Mouse (Mus musculus): Measurements from ENCODE around the gene Qdpr. TPM values are rescaled to one million over a fixed set of nuclear protein-coding genes. Genes with fewer than 3 reads are reported as not detected.
"Not testable (repeated sequence)": the region's sequence is repeated elsewhere in the genome, so short reads cannot be mapped to it uniquely, and the experiment has no call there.

Gene Qdpr
- total RNA-seq, 2 experiments from 2014 or later: 80.7 to 143 TPM

DNA sequence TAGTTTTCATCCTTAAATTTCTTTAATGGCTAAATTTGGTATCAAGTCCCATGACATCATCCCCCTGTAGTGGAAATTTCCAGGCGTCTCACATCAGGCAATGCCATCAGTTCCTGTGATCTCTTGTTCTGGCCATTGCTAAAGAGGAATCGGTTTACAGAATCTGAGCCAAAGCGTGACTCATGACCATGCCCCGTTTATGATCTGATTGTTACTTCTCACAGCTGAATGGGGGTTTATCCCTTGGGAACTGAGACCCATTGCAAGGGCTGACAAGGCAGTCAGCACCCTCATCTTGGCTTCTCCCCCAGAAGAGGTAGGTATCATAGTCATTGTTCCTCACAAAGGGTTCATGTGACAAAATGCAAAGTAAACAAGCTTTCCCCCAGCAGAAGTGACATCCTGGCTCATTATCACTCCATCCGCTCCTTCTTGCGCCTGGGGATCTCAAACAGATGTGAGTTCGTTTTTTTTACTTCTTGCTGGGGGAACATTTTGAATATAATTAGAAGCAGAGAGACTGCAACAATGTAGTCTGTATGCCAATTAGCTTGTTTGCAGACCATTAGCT is 22.9 kb upstream of the Qdpr start:
- ATAC-seq (replicated peaks; ENCODE audit: low FRiP score, low TSS enrichment, poor library complexity, severe bottlenecking): no peak

DNA sequence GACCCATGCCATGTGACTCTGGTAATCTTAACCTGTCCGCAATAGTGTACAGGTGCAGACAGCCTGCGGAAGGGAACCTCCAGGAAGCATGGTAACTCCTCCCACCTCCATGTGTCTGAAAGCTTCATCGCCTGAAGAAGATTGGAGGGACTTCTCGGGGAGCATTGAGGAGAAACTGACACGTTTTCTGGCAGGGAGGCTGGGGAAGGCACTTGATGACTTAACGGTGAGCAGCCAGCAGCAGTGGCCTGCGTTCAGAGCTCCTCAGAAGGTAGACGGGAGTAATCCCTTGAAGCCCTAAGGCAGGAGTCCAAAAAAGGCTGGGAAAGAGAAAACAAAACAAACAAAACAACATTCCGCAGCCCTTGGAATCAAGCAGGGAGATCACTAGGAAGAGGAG is 4.4 kb upstream of the Qdpr start:
- no peak for ATAC-seq (replicated peaks; ENCODE audit: low FRiP score, low TSS enrichment, poor library complexity, severe bottlenecking)

DNA sequence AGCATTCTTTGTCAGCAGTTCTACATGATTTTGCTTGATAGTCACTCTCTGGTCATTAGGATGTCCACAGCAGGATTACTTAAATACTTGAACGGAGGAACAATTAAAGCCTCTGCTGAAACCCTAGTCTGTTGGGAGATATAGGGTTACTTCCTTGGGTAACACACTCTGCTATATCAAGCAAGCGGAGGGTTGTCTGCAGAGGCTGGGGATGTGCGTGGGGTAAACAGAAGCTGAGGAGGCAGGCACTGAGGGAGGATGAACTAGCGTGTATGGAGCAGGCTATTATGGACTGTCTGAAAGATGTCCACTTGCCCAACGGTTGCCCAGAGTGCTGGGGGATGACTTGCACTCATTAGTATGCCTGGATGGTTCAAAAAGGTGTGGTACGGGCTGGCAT is 3.4 kb upstream of the Qdpr start, which contains the start of gene Clrn2:
Gene Clrn2 (plus strand): TSS at position 301 of the 400 bp plus-strand sequence.
- no peak for ATAC-seq (replicated peaks; ENCODE audit: low FRiP score, low TSS enrichment, poor library complexity, severe bottlenecking)

DNA sequence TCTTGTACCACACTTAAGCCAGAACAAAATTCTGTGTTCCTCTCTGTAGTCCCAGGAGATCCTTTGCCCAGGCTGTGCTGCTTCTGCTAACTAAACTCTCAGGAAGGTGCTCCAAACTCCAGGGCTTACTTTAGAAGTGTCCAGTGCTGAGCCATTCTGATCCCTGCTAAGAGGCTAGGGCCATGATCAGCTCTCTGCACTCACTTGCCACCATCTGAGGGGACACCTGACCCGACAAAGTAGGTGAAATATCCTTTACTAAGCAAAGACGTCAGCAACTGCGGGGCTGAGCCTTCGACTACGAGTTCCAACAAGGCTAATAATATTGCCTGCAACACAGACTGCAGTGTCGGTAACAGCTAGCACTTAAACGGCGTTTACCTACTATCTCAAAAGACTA is 830 bp downstream of the Qdpr start:
- no peak for ATAC-seq (replicated peaks; ENCODE audit: low FRiP score, low TSS enrichment, poor library complexity, severe bottlenecking)

DNA sequence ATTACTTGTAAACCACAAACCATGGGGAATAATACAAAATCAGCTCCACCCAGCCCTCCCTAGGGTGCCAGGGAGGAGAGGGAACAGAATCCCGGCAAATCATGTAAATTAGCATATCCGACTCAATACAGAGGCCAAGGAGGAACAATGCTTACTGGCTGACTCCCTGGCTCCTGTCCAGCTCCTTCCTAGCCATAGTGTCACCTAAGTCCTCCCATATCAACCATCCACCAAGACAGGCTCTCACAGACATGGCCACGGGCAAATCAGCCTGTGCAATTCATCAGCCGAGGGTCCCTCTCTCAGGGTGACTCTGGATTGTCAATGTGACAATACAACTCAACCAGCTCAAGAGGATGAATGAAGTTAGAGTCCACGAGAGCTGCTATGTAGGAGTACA is 1.4 kb downstream of the Qdpr start:
- ATAC-seq (replicated peaks; ENCODE audit: low FRiP score, low TSS enrichment, poor library complexity, severe bottlenecking): no peak

DNA sequence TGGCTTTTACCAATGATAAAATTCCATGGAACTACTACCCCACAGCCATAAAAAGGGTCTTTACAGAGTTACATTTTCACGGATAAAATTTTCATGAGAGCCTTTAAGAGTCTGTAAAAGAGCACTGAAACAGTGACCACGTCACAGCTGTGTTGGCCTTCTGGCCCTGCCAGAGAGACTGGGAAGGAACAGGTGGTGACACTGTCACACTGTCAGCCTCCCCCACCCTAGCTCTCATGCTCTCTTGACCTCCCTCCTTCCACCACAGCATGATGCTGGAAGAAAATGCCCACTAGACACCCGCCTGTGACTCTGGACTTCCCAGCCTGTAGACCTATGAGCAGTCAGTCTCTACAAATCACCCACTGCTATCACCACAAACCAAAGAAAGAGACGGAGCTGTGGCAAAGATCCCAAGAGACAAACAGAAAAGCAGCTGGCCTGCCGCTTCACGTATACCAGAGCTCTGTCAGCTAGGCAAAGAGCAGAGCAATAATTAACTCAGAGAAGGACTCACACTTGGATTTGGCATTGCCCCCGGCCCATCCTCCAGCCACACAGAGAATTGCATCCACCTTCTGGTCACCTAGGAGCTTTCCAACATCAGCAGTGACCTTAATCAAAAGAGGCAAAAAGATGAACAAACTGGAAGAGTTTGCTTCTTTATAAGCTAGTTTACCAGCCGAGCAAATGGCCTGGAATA is 5.8 kb downstream of the Qdpr start:
- no peak for ATAC-seq (replicated peaks; ENCODE audit: low FRiP score, low TSS enrichment, poor library complexity, severe bottlenecking)

DNA sequence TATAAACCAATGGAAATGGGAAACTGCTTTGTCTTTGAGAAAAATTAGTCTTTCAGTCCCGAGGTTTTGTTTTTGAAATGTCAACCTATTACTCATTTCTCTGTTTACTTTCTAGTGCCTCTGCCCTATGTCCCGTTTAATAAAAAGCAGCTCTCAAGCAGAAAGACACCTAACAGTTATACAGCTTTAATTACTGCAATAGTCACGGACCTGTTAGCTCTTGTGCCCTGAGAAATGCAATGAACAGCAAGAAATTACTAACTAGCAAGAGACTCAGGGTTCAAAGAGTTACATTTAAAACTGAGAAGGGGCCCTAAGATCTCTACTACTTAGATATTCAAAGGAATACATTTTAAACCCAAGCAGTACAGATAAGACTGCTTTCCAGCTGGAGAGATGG is 8.3 kb downstream of the Qdpr start:
- no peak for ATAC-seq (replicated peaks; ENCODE audit: low FRiP score, low TSS enrichment, poor library complexity, severe bottlenecking)

DNA sequence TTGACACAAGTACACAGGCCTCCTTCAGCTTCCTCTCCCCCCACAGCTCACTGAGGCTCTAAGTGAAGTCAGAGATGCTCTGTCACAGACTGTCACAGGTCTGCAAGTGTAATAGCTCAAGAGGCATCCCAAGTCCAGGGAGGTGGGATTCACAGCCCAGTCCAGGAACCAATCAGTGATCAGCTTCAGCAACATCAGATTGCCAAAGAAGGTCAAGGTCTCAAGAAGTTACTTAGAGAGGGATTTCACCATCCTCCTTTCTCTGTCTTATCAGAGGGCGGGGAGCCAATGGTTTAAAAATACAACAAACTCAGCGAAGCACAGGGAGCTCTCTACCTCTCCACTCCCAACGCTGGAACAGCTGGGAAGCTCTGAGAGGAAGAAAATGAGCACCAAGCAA is 8.9 kb downstream of the Qdpr start:
- no peak for ATAC-seq (replicated peaks; ENCODE audit: low FRiP score, low TSS enrichment, poor library complexity, severe bottlenecking)

DNA sequence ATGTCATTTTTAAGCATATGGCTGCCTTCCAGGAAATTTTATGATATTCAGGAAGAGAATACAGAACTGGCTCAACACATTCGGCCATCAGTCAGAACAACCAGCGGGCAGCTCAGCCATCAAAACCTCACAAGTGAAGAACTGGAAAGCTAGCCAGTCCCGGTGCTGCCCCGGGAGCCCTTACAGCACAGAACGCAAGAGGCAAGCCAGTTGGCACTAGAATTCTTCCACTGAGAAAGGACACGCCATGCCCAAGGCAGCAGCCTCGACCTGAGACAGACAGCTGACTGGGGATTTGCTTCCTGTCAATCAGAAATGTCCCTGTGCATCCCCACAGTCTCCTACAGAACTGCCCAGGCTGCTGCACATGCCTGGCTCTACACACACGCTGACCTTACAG is 11.7 kb downstream of the Qdpr start:
- no peak for ATAC-seq (replicated peaks; ENCODE audit: low FRiP score, low TSS enrichment, poor library complexity, severe bottlenecking)

DNA sequence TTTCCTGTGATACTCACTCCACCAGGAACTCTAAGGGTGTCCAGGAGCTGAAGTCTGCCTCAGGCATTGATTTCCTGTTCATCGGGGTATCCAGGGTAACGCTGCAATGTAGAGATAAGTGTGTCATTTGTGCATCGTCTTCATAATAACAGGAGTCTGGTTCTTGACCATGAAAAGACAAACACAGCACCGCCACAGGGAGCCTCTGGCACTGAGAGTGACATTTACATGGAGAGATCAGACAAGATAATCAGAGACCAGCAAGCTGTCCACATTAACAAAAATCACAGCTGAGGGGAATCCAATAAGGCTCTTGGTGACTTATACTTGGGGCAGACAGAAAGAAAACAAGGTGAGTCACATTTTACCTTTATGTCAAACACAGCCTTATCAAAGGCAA is 12.2 kb downstream of the Qdpr start:
- ATAC-seq (replicated peaks; ENCODE audit: low FRiP score, low TSS enrichment, poor library complexity, severe bottlenecking): no peak

DNA sequence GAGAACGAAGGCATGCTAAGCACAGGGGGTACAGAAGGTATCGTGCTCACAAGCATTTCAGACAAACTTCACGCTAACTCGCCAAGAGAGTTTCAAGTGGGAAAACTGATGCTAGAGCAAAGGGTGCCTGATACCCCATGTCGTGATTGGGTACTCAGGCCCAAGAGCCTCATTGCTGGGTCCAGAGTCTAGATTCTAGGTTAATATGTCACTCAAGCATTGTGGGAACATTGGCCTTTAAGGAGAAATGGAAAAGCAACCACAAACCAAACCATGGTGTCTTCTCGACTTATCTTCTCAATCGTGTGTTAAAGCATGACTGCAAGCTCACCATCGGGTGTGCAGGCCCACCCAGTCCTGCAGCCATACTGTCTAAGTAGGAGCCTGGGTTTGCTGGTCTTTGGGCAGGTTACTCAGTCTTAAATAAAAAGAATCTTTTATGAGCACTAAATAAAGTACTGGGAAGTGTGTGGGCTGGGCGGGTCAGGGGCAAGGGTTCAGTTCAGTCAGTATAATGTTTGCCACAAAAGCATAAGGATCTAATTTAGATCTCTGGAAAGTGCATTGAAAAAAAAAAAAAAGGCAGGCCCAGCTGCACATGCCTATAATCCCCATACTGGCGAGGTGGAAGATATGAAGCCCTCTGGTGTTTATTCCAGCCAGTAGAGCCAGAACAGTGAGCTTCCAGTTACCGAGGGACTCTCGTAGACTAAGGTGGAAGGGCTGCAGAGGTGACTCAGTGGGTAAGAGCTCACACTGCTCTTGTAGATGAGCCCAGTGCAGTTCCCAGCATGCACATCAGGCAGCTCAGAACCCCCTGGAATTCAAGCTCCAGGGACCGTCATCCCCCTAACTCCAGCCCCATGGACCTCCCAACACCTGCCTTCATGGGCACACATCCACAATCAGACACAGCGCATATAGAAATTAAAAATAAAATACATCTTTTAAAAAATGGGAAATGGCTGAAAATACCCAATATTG is 13.8 kb downstream of the Qdpr start:
- ATAC-seq (replicated peaks; ENCODE audit: low FRiP score, low TSS enrichment, poor library complexity, severe bottlenecking): no peak

DNA sequence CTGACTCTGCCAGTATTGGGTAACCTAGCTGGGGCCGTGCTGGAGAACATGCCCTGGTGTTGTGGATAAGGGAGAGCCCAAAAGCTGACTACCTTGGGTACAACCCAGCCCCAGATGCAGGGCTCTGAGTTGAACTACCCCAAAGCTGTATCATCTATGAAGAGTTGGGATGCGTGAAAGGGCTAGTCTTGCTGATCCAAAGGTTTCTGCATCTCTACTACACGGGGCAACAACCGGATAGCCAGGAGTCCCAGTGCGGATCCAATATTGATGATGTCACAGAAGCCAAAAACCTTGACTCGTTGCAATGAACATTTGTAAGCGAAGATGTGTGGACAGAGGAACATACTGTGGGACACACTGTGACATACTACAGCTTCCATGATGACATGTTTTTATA is 22.1 kb downstream of the Qdpr start:
- no peak for ATAC-seq (replicated peaks; ENCODE audit: low FRiP score, low TSS enrichment, poor library complexity, severe bottlenecking)

DNA sequence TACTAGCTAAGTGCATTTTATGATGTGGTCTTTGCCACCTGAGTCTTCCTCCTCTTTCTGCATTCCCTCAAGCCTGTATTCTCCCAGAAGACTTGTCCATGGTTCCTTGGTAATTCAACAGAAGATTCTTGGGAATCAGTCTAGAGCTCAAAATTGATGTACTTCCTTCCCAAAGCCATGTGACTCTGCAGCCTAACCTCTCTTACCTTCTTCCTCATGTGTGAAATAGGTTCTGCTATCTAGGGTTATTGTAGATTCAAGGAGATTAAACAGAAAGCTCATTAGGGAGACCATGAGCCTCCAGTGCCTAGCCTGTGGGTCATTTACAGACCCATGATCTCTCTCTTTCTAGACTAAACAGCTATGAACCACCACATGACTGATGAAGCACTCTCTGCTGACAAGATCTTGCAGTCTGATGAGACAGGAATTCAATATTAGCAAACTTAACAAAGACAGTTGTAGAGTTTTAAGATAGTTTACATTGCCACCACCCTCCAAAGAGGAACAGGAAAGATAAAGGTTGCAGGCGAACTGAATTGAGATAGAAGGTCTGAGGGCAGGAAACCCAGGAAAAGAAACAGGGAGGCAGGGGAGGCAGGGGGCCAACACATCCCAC is 23.5 kb downstream of the Qdpr start:
- ATAC-seq (replicated peaks; ENCODE audit: low FRiP score, low TSS enrichment, poor library complexity, severe bottlenecking): no peak

DNA sequence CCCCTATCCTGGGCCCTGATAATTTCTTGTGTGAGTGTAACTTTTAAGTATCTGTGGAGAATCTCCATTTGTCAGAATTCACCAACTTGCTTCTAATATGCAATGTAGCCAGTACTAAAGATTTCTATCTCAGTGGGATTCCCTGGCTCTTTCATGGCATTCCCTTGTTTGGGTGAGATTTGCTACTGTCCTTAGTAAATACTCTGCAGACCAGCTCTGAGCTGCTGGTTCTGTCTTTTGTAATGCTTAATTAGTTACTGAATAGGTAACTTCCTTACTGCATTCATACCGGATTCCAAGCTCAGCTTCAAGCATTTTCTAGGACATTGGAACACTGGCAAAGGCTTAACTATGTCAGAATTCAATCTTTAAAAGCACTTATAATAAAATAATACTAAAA is 24.3 kb downstream of the Qdpr start:
- ATAC-seq (replicated peaks; ENCODE audit: low FRiP score, low TSS enrichment, poor library complexity, severe bottlenecking): not testable (repeated sequence)

DNA sequence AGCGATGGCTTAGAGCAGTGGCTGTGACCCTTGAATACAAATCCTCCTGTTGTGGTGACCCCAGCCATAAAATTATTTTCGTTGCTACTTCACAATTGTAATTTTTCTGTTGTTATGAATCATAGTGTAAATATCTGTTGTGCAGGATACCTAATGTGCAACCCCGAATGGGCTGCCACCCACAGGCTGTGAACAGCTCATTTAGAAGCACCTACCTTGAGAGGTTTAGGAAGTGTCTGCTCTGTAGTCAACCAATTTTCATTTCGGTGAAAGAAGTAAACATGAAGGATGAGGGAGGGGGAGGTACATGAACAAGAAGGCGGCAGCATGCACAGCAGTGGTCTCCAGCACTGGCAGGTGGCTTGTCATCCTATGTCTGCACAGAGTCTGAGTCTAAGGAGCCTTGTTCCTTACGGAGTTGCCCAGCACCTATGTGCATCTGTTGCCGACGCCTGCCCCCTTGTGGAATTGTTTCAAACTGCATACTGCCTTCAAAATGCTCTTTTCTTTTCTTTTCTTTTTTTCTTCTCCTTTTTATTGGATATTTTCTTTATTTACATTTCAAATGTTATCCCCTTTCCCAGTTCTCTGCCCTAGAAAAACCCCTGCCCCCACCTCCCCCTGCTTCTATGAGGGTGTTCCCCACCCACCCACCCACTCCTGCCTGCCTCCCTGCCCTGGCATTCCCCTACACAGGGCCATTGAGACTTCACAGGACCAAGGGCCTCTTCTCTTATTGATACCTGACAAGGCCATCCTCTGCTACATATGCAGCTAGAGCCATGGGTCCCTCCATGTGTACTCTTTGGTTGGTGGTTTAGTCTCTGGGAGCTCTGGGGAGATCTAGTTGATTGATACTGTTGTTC is 25.8 kb downstream of the Qdpr start:
- ATAC-seq (replicated peaks; ENCODE audit: low FRiP score, low TSS enrichment, poor library complexity, severe bottlenecking): peak; percentile 68

DNA sequence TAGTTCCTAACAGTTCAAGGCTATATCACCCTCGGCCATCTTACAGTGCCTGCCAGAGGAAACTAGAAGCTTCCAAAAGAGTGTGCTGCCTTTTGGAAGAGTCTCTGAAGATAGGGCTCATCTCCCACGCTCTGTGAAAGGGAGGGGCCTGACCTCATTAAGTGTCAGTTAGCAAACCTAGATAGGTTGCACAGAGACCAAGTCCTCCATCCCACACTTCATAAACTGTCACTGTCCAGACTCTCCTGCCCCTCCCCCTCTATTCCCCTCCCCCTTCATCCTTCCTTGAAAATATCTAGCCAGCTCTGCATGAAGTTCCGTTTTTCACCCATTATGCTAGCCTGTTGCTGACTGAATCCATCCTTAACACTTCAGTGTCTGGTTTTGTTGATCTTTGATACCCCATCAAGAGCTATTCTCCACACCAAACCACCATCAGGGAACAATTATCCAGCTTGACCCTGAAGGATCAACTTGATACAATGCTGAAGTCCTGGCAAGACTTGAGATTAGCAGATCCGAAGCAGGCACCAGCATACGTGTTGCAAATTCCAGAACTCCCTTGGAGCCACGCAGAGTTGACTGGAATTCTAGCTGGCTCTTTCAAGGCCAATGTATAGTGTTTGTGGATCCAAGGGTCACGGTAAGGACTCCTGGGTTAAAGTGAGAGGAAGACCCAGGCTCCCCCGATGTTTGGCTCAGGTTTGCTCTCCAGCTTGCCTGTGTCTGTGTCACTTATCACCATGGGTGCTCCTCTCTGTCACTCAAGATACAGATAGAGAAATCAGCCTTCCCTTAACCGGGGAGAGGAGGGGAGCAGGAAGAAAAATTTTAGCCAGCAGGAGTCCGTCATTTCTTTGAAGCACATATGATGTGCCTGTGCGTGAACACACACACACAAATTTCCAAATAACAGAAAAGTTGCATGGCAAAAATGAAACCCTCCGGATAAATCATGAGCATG is 27.9 kb downstream of the Qdpr start:
- peak; percentile 34; the same call in 1 of the 2 replicates for ATAC-seq (replicated peaks; ENCODE audit: low FRiP score, low TSS enrichment, poor library complexity, severe bottlenecking)

DNA sequence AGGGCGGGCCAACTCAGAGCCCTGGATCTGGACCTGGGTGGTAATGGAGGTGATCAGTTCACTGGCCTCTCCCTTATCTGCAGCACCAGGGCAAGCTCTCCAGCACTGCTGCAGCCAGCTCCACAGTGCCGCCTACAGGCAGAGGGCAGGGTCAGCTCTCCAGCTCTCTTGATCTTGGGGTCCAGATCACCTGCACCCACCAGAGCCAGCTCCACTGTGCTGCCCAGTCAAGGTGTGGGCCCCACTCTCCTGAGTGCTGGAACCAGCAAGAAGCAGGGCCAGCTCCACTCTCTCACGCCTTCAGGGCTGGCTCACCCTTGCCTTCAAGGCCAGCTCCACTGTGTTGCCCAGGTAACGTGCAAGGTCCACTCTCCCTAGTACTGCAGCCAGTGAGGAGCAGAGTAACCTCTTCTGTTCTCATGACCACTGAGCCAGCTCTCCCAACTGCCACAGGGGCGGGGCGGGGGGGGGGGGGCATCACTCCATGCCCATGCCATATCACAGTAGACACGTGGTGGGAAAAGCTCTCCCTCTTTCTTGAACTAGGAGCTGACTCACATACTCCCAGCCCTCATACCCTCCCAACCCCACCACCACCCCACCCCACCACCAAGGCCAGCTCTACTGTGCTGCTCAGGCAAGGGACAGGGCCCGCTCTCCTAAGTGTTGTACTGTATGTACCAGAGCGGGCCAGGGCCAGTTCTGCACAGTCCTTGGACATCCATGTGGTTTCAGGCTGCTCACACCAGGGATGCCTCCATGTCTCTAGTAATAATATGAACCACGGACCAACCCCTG is 30.0 kb downstream of the Qdpr start:
- peak; percentile 86 for ATAC-seq (replicated peaks; ENCODE audit: low FRiP score, low TSS enrichment, poor library complexity, severe bottlenecking)

Measured in megakaryocyte-erythroid progenitor cell, adult 5-6 weeks (primary cell).